Mouse (Mus musculus) intestine, postnatal 0 days (tissue): ENCODE measurements at regions not wholly inside any gene's neighbourhood (a gene's known extent, or its start where the extent isn't known, plus 50 kb on each side); places are given as distances from the start of the nearest gene placed in this dataset. TPM values are rescaled to one million over a fixed set of nuclear protein-coding genes. Genes with fewer than 3 reads are reported as not detected.

Experiments used
- ATAC-seq: fragments of 200-750 bp; cut with Nextera tagmentation; 2 replicates; pipeline ENCODE4 v1.8.0; 2017; ENCODE audit warnings: mild to moderate bottlenecking, moderate TSS enrichment, moderate library complexity
- H3K27ac ChIP-seq: fragments of 300-500 bp; sonication (generic); 2 replicates; pipeline ENCODE4 v1.5.1; 2014; ENCODE audit warnings: mild to moderate bottlenecking, low read depth, low read length, moderate library complexity
- H3K27me3 ChIP-seq: fragments of 300-500 bp; sonication (generic); replicated peaks from 2 replicates; pipeline ENCODE4 v1.6.1; 2014; ENCODE audit warnings: low read length, mixed read lengths; ENCODE audit not compliant: control insufficient read depth, insufficient read depth
- H3K36me3 ChIP-seq: fragments of 300-500 bp; sonication (generic); 2 replicates; pipeline ENCODE4 v1.6.1; 2014; ENCODE audit warnings: mild to moderate bottlenecking, moderate library complexity; ENCODE audit not compliant: control insufficient read depth, insufficient read depth
- H3K4me1 ChIP-seq: fragments of 300-500 bp; sonication (generic); replicated peaks from 2 replicates; pipeline ENCODE4 v1.6.1; 2014; ENCODE audit warnings: antibody characterized with exemption, low read length, mixed read lengths; ENCODE audit not compliant: control insufficient read depth, insufficient read depth
- H3K4me2 ChIP-seq: fragments of 300-500 bp; sonication (generic); replicated peaks from 2 replicates; pipeline ENCODE4 v1.6.1; 2014; ENCODE audit warnings: low read depth, mild to moderate bottlenecking, moderate library complexity
- H3K4me3 ChIP-seq: fragments of 300-500 bp; sonication (generic); 2 replicates; pipeline ENCODE4 v1.5.1; 2014; ENCODE audit warnings: low read depth, low read length
- H3K9ac ChIP-seq: fragments of 300-500 bp; sonication (generic); 2 replicates; pipeline ENCODE4 v1.6.1; 2014; ENCODE audit warnings: mild to moderate bottlenecking, low read depth, low read length
- H3K9me3 ChIP-seq: fragments of 300-500 bp; sonication (generic); 2 replicates; pipeline ENCODE4 v1.6.1; 2016; ENCODE audit warnings: mixed run types; ENCODE audit not compliant: control insufficient read depth
- CTCF ChIP-seq: sonication (generic); IDR thresholded peaks from 2 replicates; pipeline ENCODE4 v1.5.1; 2016; ENCODE audit warnings: low read depth, mild to moderate bottlenecking, control low read depth, antibody characterized with exemption, moderate library complexity
- WGBS: fragments of 180-500 bp; shearing (Covaris S2); extraction: QIAGEN DNeasy Blood & Tissue Kit; methylation state at CpG from one replicate; pipeline ENCODE4 v1.1.7; 2014; 5-methylcytosine and 5-hydroxymethylcytosine counted together
- microRNA-seq: library from miRNA; unstranded; fragments of <30 nt; microRNA quantifications from one replicate; pipeline ENCODE4, GENCODE M21; 2016

DNA sequence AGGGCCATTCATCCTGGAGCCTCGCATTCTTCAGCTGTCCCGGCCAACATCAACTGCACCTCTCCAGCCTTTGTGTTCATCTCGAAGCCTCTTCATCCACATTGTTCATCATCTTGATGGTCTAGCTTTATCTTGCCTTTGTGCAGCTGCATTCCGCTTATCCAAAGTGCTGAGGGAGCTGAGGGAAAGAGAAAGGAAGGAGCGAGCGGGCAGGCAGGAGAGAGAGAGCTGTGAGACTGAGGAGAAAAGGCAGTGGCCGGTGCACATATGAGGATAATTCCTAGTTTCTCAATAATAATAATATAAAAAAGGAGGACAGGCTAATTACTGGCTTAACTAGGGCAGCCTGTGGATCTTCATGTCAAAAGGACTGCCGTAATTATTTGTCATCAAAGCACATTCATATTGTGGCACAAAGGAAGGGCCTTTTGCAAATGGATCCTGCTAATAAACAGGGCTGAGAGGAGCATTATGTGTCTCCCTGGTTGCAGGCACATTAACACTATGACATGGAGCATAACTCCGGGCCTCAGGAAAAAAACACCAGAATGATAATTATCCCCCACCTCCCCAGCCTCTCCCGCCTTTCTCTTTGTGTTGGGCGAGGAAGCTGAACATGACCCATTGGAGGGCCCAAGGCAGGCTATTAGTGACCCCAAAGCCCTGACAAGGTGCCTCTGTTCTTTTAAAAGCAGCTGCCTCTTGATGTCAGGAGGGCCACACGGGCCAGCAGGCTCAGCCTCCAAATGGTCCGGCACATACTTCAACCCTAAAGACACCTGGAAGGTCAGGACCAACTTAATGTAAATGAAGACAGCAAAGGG is 751.9 kb downstream of the Bcl11a start:
- Histone ChIP-seq H3K27ac (no peak overlapping the region), H3K4me3 (no peak overlapping the region), H3K4me2 (no peak overlapping the region), H3K36me3 (no peaks in the 10 kb centered on the region), H3K4me1 (no peaks in the 10 kb centered on the region), H3K27me3 (no peaks in the 10 kb centered on the region), H3K9ac (no peak overlapping the region), H3K9me3 (no peaks in the 10 kb centered on the region)
- 66% methylated on average over 13 of the region's 13 CpGs for WGBS
- no peak for ATAC-seq
- no peak for TF ChIP-seq CTCF

GRCm38 (mm10) chr11:24830484-24830883 is 752.6 kb downstream of the Bcl11a start:
- no peak for ATAC-seq
- no peak for TF ChIP-seq CTCF
- WGBS = 75% methylated on average over 2 of the region's 2 CpGs
- H3K4me2 ChIP-seq = no peak overlapping the region
- no peaks in the 10 kb centered on the region for H3K27me3 ChIP-seq
- no peaks in the 10 kb centered on the region for H3K9me3 ChIP-seq
- H3K36me3 ChIP-seq = no peaks in the 10 kb centered on the region
- no peaks in the 10 kb centered on the region for H3K4me1 ChIP-seq
- no peak overlapping the region for H3K4me3 ChIP-seq
- H3K27ac ChIP-seq = no peak overlapping the region
- no peak overlapping the region for H3K9ac ChIP-seq

- no peak for ATAC-seq
- no peaks in the 10 kb centered on the region for H3K9me3 ChIP-seq
- no peak overlapping the region for H3K27ac ChIP-seq
- WGBS = 60% methylated on average over 2 of the region's 2 CpGs
- H3K4me1 ChIP-seq = no peaks in the 10 kb centered on the region
- no peak overlapping the region for H3K9ac ChIP-seq
- TF ChIP-seq CTCF = no peak
- H3K4me2 ChIP-seq = no peak overlapping the region
- H3K4me3 ChIP-seq = no peak overlapping the region
- no peaks in the 10 kb centered on the region for H3K36me3 ChIP-seq
- no peaks in the 10 kb centered on the region for H3K27me3 ChIP-seq
Measured at GRCm38 (mm10) chr11:24843839-24844738, 766.2 kb downstream of the Bcl11a start.

- no peak overlapping the region for H3K27ac ChIP-seq
- no peak overlapping the region for H3K4me2 ChIP-seq
- WGBS = 83% methylated on average over 6 of the region's 6 CpGs
- no peak overlapping the region for H3K9ac ChIP-seq
- H3K9me3 ChIP-seq = no peaks in the 10 kb centered on the region
- no peaks in the 10 kb centered on the region for H3K27me3 ChIP-seq
- H3K4me1 ChIP-seq = no peaks in the 10 kb centered on the region
- TF ChIP-seq CTCF = no peak
- H3K36me3 ChIP-seq = no peaks in the 10 kb centered on the region
- ATAC-seq = no peak
- no peak overlapping the region for H3K4me3 ChIP-seq
Measured at GRCm38 (mm10) chr11:24856991-24857390, 779.1 kb downstream of the Bcl11a start.

GRCm38 (mm10) chr11:24864637-24865036 is 786.8 kb downstream of the Bcl11a start:
- no peak for TF ChIP-seq CTCF
- Histone ChIP-seq H3K27ac (no peak overlapping the region), H3K4me3 (no peak overlapping the region), H3K9ac (no peak overlapping the region), H3K4me2 (no peak overlapping the region), H3K36me3 (no peaks in the 10 kb centered on the region), H3K27me3 (no peaks in the 10 kb centered on the region), H3K4me1 (no peaks in the 10 kb centered on the region), H3K9me3 (no peaks in the 10 kb centered on the region)
- WGBS = 92% methylated on average over 11 of the region's 11 CpGs
- no peak for ATAC-seq

- no peak overlapping the region for H3K4me2 ChIP-seq
- 43% methylated on average over 3 of the region's 3 CpGs for WGBS
- no peak overlapping the region for H3K4me3 ChIP-seq
- H3K9me3 ChIP-seq = no peaks in the 10 kb centered on the region
- H3K27me3 ChIP-seq = no peaks in the 10 kb centered on the region
- no peaks in the 10 kb centered on the region for H3K36me3 ChIP-seq
- H3K4me1 ChIP-seq = no peaks in the 10 kb centered on the region
- no peak for ATAC-seq
- TF ChIP-seq CTCF = no peak
- no peak overlapping the region for H3K9ac ChIP-seq
- no peak overlapping the region for H3K27ac ChIP-seq
Measured at GRCm38 (mm10) chr11:24865067-24865796, 787.4 kb downstream of the Bcl11a start.

Small RNAs in the stretch of these regions (microRNA-seq; reads per million reads assigned to microRNA genes)
- gene Gm25507 = not detected
